Mouse (Mus musculus) lung, embryonic 14.5 days (tissue): ENCODE data around the gene Nfatc3. TPM values are rescaled to one million over a fixed set of nuclear protein-coding genes. Genes with fewer than 3 reads are reported as not detected.

Experiments
- ATAC-seq: fragments of 200-750 bp; cut with Nextera tagmentation; 2 replicates; pipeline ENCODE4 v1.8.0; 2017; ENCODE audit warnings: mild to moderate bottlenecking, moderate TSS enrichment, moderate library complexity; ENCODE audit not compliant: insufficient read depth
- DNase-seq: peaks from one replicate; pipeline ENCODE4 v3.0.0-alpha.2; 2015
- H3K27ac ChIP-seq: fragments of 300-500 bp; sonication (generic); 2 replicates; pipeline ENCODE4 v1.5.1; 2014; ENCODE audit warnings: low read depth, mild to moderate bottlenecking, moderate library complexity
- H3K27me3 ChIP-seq: fragments of 300-500 bp; sonication (generic); 2 replicates; pipeline ENCODE4 v1.6.1; 2014; ENCODE audit warnings: low read length, control low read depth; ENCODE audit not compliant: insufficient read depth
- H3K36me3 ChIP-seq: fragments of 300-500 bp; sonication (generic); 2 replicates; pipeline ENCODE4 v1.6.1; 2014; ENCODE audit warnings: control low read depth; ENCODE audit not compliant: insufficient read depth
- H3K4me1 ChIP-seq: fragments of 300-500 bp; sonication (generic); 2 replicates; pipeline ENCODE4 v1.6.1; 2014; ENCODE audit warnings: antibody characterized with exemption, control low read depth; ENCODE audit not compliant: insufficient read depth
- H3K4me2 ChIP-seq: fragments of 300-500 bp; sonication (generic); 2 replicates; pipeline ENCODE4 v1.6.1; 2014; ENCODE audit warnings: mild to moderate bottlenecking
- H3K4me3 ChIP-seq: fragments of 300-500 bp; sonication (generic); 2 replicates; pipeline ENCODE4 v1.5.1; 2014; ENCODE audit warnings: low read depth, low read length
- H3K9ac ChIP-seq: fragments of 300-500 bp; sonication (generic); 2 replicates; pipeline ENCODE4 v1.6.1; 2014
- H3K9me3 ChIP-seq: fragments of 300-500 bp; sonication (generic); 2 replicates; pipeline ENCODE4 v1.6.1; 2016; ENCODE audit warnings: low read depth, low read length, control low read depth
- CTCF ChIP-seq: IDR thresholded peaks from 2 replicates; pipeline ENCODE4 v1.5.1; 2016; ENCODE audit warnings: antibody characterized with exemption, low read depth
- WGBS: fragments of 180-500 bp; shearing (Covaris S2); extraction: QIAGEN DNeasy Blood & Tissue Kit; methylation state at CpG from one replicate; pipeline ENCODE4 v1.1.7; 2014; 5-methylcytosine and 5-hydroxymethylcytosine counted together
- polyA plus RNA-seq: library from polyadenylated mRNA; unstranded; fragments of >200 nt; fragmentation: Nextera tagmentation; extraction: Ambion mirVana; gene quantifications from 2 replicates; pipeline ENCODE4 v1.2.1, GENCODE M21; 2014

The Nfatc3 gene
- polyA plus RNA-seq, 1 experiment from 2014 or later = 7.6 TPM

GRCm38 (mm10) chr8:106150653-106151000, 92.0 kb downstream of the Nfatc3 start:
- no peaks in the 10 kb centered on the region for H3K27me3 ChIP-seq
- no peak for TF ChIP-seq CTCF
- peaks cover 19% of the 10 kb centered on the region; the same call in 1 of the 2 replicates for H3K36me3 ChIP-seq
- ATAC-seq = no peak
- peak overlapping the region; percentile 77 for H3K4me3 ChIP-seq
- H3K4me1 ChIP-seq = peaks cover 4% of the 10 kb centered on the region; the same call in 1 of the 2 replicates
- H3K27ac ChIP-seq = no peak overlapping the region
- no peaks in the 10 kb centered on the region for H3K9me3 ChIP-seq
- WGBS = 17% methylated on average over 8 of the region's 8 CpGs
- peak overlapping the region; percentile 75 for H3K9ac ChIP-seq
- H3K4me2 ChIP-seq = peak overlapping the region; percentile 81
- DNase-seq = peak; percentile 18

DNA sequence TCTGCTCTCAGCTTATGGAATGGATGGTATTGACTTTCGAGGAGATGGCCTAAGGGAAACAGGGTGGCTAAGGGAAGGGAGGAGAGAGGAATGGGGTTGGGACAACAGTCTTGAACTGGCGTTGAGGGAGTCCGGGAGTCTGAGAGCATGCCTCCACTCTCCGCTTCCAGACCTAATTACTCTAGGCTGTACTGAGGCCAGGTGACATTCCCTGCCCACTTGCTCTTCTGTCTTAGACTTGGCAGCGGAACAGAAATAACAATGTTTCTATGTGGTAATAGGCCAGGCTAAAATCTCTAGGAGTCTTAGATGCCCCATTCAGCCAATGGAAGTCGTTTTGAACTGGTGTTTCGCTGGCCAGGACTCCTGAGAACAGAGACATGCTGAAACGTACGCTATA, 92.4 kb downstream of the Nfatc3 start:
- Histone ChIP-seq H3K27ac (no peak overlapping the region), H3K4me1 (peaks cover 4% of the 10 kb centered on the region; the same call in 1 of the 2 replicates), H3K4me3 (peak overlapping the region; percentile 77), H3K4me2 (peak overlapping the region; percentile 81), H3K27me3 (no peaks in the 10 kb centered on the region), H3K9ac (peak overlapping the region; percentile 75), H3K9me3 (no peaks in the 10 kb centered on the region), H3K36me3 (peaks cover 22% of the 10 kb centered on the region; the same call in 1 of the 2 replicates)
- WGBS = 68% methylated on average over 9 of the region's 9 CpGs
- ATAC-seq (no peak), DNase-seq (no peak)
- no peak for TF ChIP-seq CTCF

DNA sequence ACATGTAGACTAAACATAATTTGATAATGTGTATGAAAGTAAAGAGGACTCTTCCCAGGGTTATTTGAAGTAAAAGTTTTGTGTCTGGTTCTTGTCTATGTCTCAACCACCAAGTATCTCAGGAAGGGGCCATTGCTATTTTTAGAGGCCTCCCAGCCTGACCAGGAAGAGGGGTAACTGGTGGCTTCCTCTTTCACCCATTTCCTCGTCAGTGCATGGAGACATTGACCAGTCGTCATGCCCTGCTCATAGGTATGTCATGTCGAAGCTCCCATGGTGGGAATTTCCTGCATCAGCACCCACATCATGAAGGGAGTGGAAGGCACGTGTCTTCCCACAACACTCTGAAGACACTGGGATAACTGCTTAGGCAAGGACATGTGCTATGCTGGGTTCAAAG, 94.2 kb downstream of the Nfatc3 start:
- Histone ChIP-seq H3K9me3 (no peaks in the 10 kb centered on the region), H3K4me1 (peaks cover 4% of the 10 kb centered on the region; the same call in 1 of the 2 replicates), H3K9ac (no peak overlapping the region), H3K36me3 (peaks cover 26% of the 10 kb centered on the region; the same call in 1 of the 2 replicates), H3K27ac (no peak overlapping the region), H3K4me2 (no peak overlapping the region), H3K27me3 (no peaks in the 10 kb centered on the region), H3K4me3 (no peak overlapping the region)
- no peak for ATAC-seq
- no peak for TF ChIP-seq CTCF
- DNase-seq = no peak
- WGBS = 77% methylated on average over 4 of the region's 4 CpGs

DNA sequence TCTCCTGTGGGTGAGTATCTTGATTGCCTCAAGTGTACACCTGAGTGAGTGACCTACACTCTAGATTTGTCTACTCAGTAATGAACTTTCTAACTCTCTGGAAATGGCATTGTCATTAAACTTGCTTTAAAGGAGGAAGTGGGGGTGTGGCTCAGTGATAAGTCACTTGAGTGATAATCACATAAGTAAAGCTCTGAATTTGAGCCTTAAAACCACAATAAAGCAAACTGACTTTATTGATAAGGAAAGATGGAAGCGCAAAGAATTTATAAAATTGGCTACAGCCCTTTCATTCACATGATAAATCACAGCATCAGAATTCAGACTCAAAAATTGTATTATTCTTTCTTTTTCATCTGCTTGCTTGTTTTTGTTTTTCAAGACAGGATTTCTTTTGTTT, 98.8 kb downstream of the Nfatc3 start:
- no peak overlapping the region for H3K4me2 ChIP-seq
- no peaks in the 10 kb centered on the region for H3K27me3 ChIP-seq
- H3K4me3 ChIP-seq = no peak overlapping the region
- H3K9ac ChIP-seq = no peak overlapping the region
- no peak for TF ChIP-seq CTCF
- ATAC-seq = no peak
- peaks cover 53% of the 10 kb centered on the region for H3K36me3 ChIP-seq
- no peaks in the 10 kb centered on the region for H3K9me3 ChIP-seq
- no peaks in the 10 kb centered on the region for H3K4me1 ChIP-seq
- WGBS = 96% methylated on average over 1 of the region's 1 CpGs
- no peak for DNase-seq
- no peak overlapping the region for H3K27ac ChIP-seq

DNA sequence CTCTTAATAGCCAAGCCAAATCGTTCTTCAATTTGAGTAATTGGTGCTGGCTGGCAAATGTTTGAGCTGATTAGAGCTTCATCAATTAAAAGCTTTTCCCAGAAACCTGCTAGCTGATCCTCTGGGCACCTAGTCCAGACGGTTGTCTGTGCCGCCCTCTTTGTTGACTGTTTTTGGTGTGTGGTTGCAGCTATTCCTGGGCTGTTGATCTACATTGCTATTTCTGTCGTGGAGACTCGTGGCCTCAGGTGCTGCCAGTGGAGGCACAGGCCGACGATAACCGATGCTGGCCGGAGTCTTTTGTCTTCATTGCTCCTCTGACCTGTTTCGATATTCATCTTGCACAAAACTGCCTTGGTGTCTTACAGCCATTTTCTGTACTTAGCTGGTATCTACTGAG, 99.7 kb downstream of the Nfatc3 start:
- ATAC-seq = no peak
- no peak overlapping the region for H3K4me2 ChIP-seq
- TF ChIP-seq CTCF = no peak
- no peak for DNase-seq
- H3K27ac ChIP-seq = no peak overlapping the region
- peaks cover 62% of the 10 kb centered on the region for H3K36me3 ChIP-seq
- WGBS = 85% methylated on average over 10 of the region's 10 CpGs
- H3K9me3 ChIP-seq = no peaks in the 10 kb centered on the region
- no peaks in the 10 kb centered on the region for H3K27me3 ChIP-seq
- no peaks in the 10 kb centered on the region for H3K4me1 ChIP-seq
- H3K4me3 ChIP-seq = no peak overlapping the region
- H3K9ac ChIP-seq = no peak overlapping the region

DNA sequence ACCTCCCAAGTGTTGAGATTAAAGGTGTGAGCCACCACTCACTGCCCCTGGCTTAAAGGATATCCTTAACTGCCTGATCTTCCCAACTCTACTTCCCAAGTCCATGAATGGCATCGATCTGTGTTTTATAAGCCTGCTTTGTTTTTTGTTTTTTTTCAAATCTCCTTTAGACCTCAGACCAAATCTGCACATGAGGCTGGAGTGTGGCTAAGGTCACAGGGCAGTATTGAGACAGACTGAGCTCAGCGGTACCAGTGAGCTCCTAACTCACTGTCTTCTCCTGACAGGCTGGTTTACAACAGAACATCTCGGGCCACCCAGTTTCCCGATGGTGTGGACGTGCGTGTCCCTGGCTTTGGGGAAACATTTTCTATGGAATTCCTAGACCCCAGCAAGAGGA, 101.2 kb downstream of the Nfatc3 start:
- Histone ChIP-seq H3K27me3 (no peaks in the 10 kb centered on the region), H3K9ac (no peak overlapping the region), H3K9me3 (no peaks in the 10 kb centered on the region), H3K27ac (no peak overlapping the region), H3K4me1 (no peaks in the 10 kb centered on the region), H3K4me3 (no peak overlapping the region), H3K36me3 (peaks cover 62% of the 10 kb centered on the region), H3K4me2 (no peak overlapping the region)
- 86% methylated on average over 6 of the region's 6 CpGs for WGBS
- DNase-seq (no peak), ATAC-seq (no peak)
- TF ChIP-seq CTCF = no peak

- 82% methylated on average over 9 of the region's 9 CpGs for WGBS
- no peak for TF ChIP-seq CTCF
These were observed 104.6 kb downstream of the Nfatc3 start for GRCm38 (mm10) chr8:106163251-106163650.

GRCm38 (mm10) chr8:106165460-106165859, 106.8 kb downstream of the Nfatc3 start:
- peak; percentile 85 for TF ChIP-seq CTCF
- H3K4me1 ChIP-seq = peaks cover 2% of the 10 kb centered on the region; the same call in 1 of the 2 replicates
- no peak overlapping the region for H3K27ac ChIP-seq
- WGBS = 47% methylated on average over 4 of the region's 4 CpGs
- no peaks in the 10 kb centered on the region for H3K27me3 ChIP-seq
- peak; percentile 86 for DNase-seq
- no peak overlapping the region for H3K4me3 ChIP-seq
- no peak for ATAC-seq
- peaks cover 40% of the 10 kb centered on the region for H3K36me3 ChIP-seq
- H3K4me2 ChIP-seq = no peak overlapping the region
- H3K9me3 ChIP-seq = no peaks in the 10 kb centered on the region
- H3K9ac ChIP-seq = no peak overlapping the region

More at GRCm38 (mm10) chr8:106163251-106163650, 104.6 kb downstream of the Nfatc3 start:
- Histone ChIP-seq H3K9me3 (no peaks in the 10 kb centered on the region), H3K9ac (no peak overlapping the region), H3K4me2 (no peak overlapping the region), H3K27ac (no peak overlapping the region), H3K4me3 (no peak overlapping the region), H3K4me1 (no peaks in the 10 kb centered on the region), H3K27me3 (no peaks in the 10 kb centered on the region), H3K36me3 (peaks cover 50% of the 10 kb centered on the region)
- no peak for ATAC-seq
- no peak for DNase-seq
